Mouse (Mus musculus) layer of hippocampus, adult 18-20 months (tissue): Measurements from ENCODE around the gene Spag16. TPM values are rescaled to one million over a fixed set of nuclear protein-coding genes. Genes with fewer than 3 reads are reported as not detected.
"Not testable (repeated sequence)": the region's sequence is repeated elsewhere in the genome, so short reads cannot be mapped to it uniquely, and the experiment has no call there.

Experiments
- DNase-seq, 2 experiments: peaks; one replicate each; pipeline ENCODE4 v3.0.0; 2022; ENCODE audit warnings: low spot score in 2 of 2
- long read RNA-seq: library from polyadenylated mRNA; stranded (forward); transcript quantifications from one replicate; pipeline ENCODE4 v2.0.0, GENCODE M21; 2021
- total RNA-seq, 2 experiments: library from RNA; stranded (reverse); gene quantifications; 2 replicates each; pipeline ENCODE4 v1.2.3; 2021

Gene Spag16
- 1 to 10 TPM; 1.1 to 1.3 TPM for total RNA-seq
- long read RNA-seq, partial matches to known transcripts: 0 of 1 reads
- long read RNA-seq, other reads (novel, unspliced or antisense): 1 of 1 reads

GRCm38 (mm10) chr1:69826806-69827703, at the start of gene Spag16:
Gene Spag16, plus strand, starts transcription at chr1:69826970.
- DNase-seq: no peak

GRCm38 (mm10) chr1:69785129-69785528, 41.6 kb upstream of the Spag16 start:
- peak in 1 of 2 experiments; percentile 73 for DNase-seq

- no peak for DNase-seq
Measured at GRCm38 (mm10) chr1:69786716-69787115, 40.1 kb upstream of the Spag16 start.

- DNase-seq: no peak
Measured at GRCm38 (mm10) chr1:69787379-69787778, 39.4 kb upstream of the Spag16 start.

GRCm38 (mm10) chr1:69790337-69791250, 36.2 kb upstream of the Spag16 start:
- DNase-seq: peak; percentile 46 to 86

- no peak for DNase-seq
Measured at GRCm38 (mm10) chr1:69798948-69799565, 27.7 kb upstream of the Spag16 start.

- no peak for DNase-seq
Measured at GRCm38 (mm10) chr1:69810161-69810560, 16.6 kb upstream of the Spag16 start.

GRCm38 (mm10) chr1:69825635-69826034, 1.1 kb upstream of the Spag16 start:
- DNase-seq: not testable (repeated sequence)

- no peak for DNase-seq
Measured at GRCm38 (mm10) chr1:69828872-69829479, 2.2 kb downstream of the Spag16 start.

GRCm38 (mm10) chr1:69830586-69830985, 3.8 kb downstream of the Spag16 start:
- no peak for DNase-seq

- no peak for DNase-seq
Measured at GRCm38 (mm10) chr1:69831002-69831401, 4.2 kb downstream of the Spag16 start.

- DNase-seq: not testable (repeated sequence)
Measured at GRCm38 (mm10) chr1:69833476-69833875, 6.7 kb downstream of the Spag16 start.

GRCm38 (mm10) chr1:69853436-69853835, 26.7 kb downstream of the Spag16 start:
- DNase-seq: peak in 1 of 2 experiments; percentile 1

- DNase-seq: no peak
Measured at GRCm38 (mm10) chr1:69867776-69868175, 41.0 kb downstream of the Spag16 start.

- DNase-seq: no peak
Measured at GRCm38 (mm10) chr1:69956606-69957005, 129.8 kb downstream of the Spag16 start.

- DNase-seq: peak in 1 of 2 experiments; percentile 21
Measured at GRCm38 (mm10) chr1:69996874-69997273, 170.1 kb downstream of the Spag16 start.

- peak; percentile 7 to 56 for DNase-seq
Measured at GRCm38 (mm10) chr1:70012991-70013390, 186.2 kb downstream of the Spag16 start.

- DNase-seq: no peak
Measured at GRCm38 (mm10) chr1:70037384-70037783, 210.6 kb downstream of the Spag16 start.

- no peak for DNase-seq
Measured at GRCm38 (mm10) chr1:70067404-70067803, 240.6 kb downstream of the Spag16 start.

- DNase-seq: no peak
Measured at GRCm38 (mm10) chr1:70073440-70073839, 246.7 kb downstream of the Spag16 start.

GRCm38 (mm10) chr1:70078806-70079205, 252.0 kb downstream of the Spag16 start:
- peak in 1 of 2 experiments; percentile 0 for DNase-seq
